In genomic region chr13:37830256-37830655, GRCm38 (mm10) we compare ENCODE assay signal across 14 mouse cellular contexts. TPM values are rescaled to one million over a fixed set of nuclear protein-coding genes. Genes with fewer than 3 reads are reported as not detected.
A peak's percentile ranks its signal among the peaks of the same experiment; 100 is the strongest.
DNase-seq lines count a peak whose midpoint lies in the region; ATAC-seq and TF ChIP-seq lines count a peak whose summit lies in the region.
"Had no signal": no experiment of that assay in that cellular context is flagged by ENCODE, and none has a peak within 500 bp of the region (broad histone marks: within the 10 kb centered on the region; RNA-seq: fewer than 3 reads in every experiment).

No protein-coding gene starts in this region.

- no peak for ATAC-seq in embryonic facial prominence, embryonic 13.5 days (ENCODE audit: insufficient number of reproducible peaks, insufficient read depth, low FRiP score, low TSS enrichment, low read depth)
- ATAC-seq in heart, postnatal 0 days (ENCODE audit: insufficient read depth, low read depth): no peak
- ATAC-seq in lung, postnatal 0 days: no peak
- ATAC-seq: forebrain, embryonic 16.5 days; inflammation-experienced regulatory T-cells, adult 6 months; midbrain, embryonic 15.5 days had no signal

- no peak for DNase-seq in embryonic facial prominence, embryonic 10.5 days (ENCODE audit: low spot score)
- DNase-seq in heart, postnatal 0 days (ENCODE audit: low spot score): no peak
- no peak for DNase-seq in heart, adult 18-20 months
- DNase-seq in lung, postnatal 0 days (ENCODE audit: low spot score): no peak
- no peak for DNase-seq in lung, postnatal 25 days (ENCODE audit: low spot score)
- DNase-seq in hindbrain, embryonic 10.5 days (ENCODE audit: low spot score): no peak
- DNase-seq: cerebellum, adult 9-11 months; spleen, adult 18-20 months; thymus, postnatal 36 days had no signal

- no peak overlapping the region for H3K9ac ChIP-seq in embryonic facial prominence, embryonic 13.5 days
- H3K9ac ChIP-seq in heart, postnatal 0 days (replicated peaks; ENCODE audit: low read depth, low read length): no peak overlapping the region
- H3K9ac ChIP-seq in lung, postnatal 0 days (replicated peaks; ENCODE audit: low read depth): no peak overlapping the region
- H3K9ac ChIP-seq: midbrain, embryonic 15.5 days had no signal

- no peaks in the 10 kb centered on the region for H3K27me3 ChIP-seq in embryonic facial prominence, embryonic 13.5 days
- H3K27me3 ChIP-seq in embryonic facial prominence, embryonic 10.5 days (replicated peaks; ENCODE audit: low read depth, poor library complexity, severe bottlenecking): peaks cover 21% of the 10 kb centered on the region
- no peaks in the 10 kb centered on the region for H3K27me3 ChIP-seq in heart, postnatal 0 days (ENCODE audit: control insufficient read depth, insufficient read depth, low read length)
- H3K27me3 ChIP-seq in lung, postnatal 0 days (replicated peaks; ENCODE audit: insufficient read depth, low read length): no peaks in the 10 kb centered on the region
- H3K27me3 ChIP-seq in hindbrain, embryonic 10.5 days (ENCODE audit: insufficient read depth, poor library complexity, severe bottlenecking): peaks cover 38% of the 10 kb centered on the region

- TF ChIP-seq CTCF in heart, postnatal 0 days (IDR thresholded peaks at IDR 0.05; ENCODE audit: low read depth): no peak
- TF ChIP-seq CTCF in lung, postnatal 0 days (IDR thresholded peaks at IDR 0.05): no peak

- WGBS in embryonic facial prominence, embryonic 13.5 days: 62% methylated on average over 2 of the region's 2 CpGs
- WGBS in embryonic facial prominence, embryonic 10.5 days: 40% methylated on average over 2 of the region's 2 CpGs
- WGBS in heart, postnatal 0 days: 65% methylated on average over 2 of the region's 2 CpGs
- 67% methylated on average over 2 of the region's 2 CpGs for WGBS in lung, postnatal 0 days
- 37% methylated on average over 2 of the region's 2 CpGs for WGBS in hindbrain, embryonic 10.5 days

- no peaks in the 10 kb centered on the region for H3K36me3 ChIP-seq in embryonic facial prominence, embryonic 13.5 days
- H3K36me3 ChIP-seq in embryonic facial prominence, embryonic 10.5 days (replicated peaks): no peaks in the 10 kb centered on the region
- no peaks in the 10 kb centered on the region for H3K36me3 ChIP-seq in heart, postnatal 0 days (replicated peaks; ENCODE audit: control insufficient read depth, insufficient read depth, low read length)
- no peaks in the 10 kb centered on the region for H3K36me3 ChIP-seq in lung, postnatal 0 days (ENCODE audit: insufficient read depth, low read length)
- H3K36me3 ChIP-seq in hindbrain, embryonic 10.5 days: no peaks in the 10 kb centered on the region
- H3K36me3 ChIP-seq: midbrain, embryonic 15.5 days had no signal

- peaks cover 63% of the 10 kb centered on the region for H3K4me1 ChIP-seq in embryonic facial prominence, embryonic 13.5 days
- H3K4me1 ChIP-seq in embryonic facial prominence, embryonic 10.5 days: peaks cover 71% of the 10 kb centered on the region
- peaks cover 61% of the 10 kb centered on the region for H3K4me1 ChIP-seq in heart, postnatal 0 days (ENCODE audit: control insufficient read depth, insufficient read depth)
- peaks cover 34% of the 10 kb centered on the region; the same call in 1 of the 2 replicates for H3K4me1 ChIP-seq in lung, postnatal 0 days (ENCODE audit: insufficient read depth, low read depth, low read length)
- peaks cover 71% of the 10 kb centered on the region for H3K4me1 ChIP-seq in hindbrain, embryonic 10.5 days (replicated peaks)

- H3K27ac ChIP-seq in embryonic facial prominence, embryonic 13.5 days: 0 out of 2 replicates have a peak overlapping the region, but pooled peaks have one; percentile 51
- no peak overlapping the region for H3K27ac ChIP-seq in embryonic facial prominence, embryonic 10.5 days (replicated peaks)
- H3K27ac ChIP-seq in heart, postnatal 0 days (ENCODE audit: low read depth): peak overlapping the region; percentile 53; the same call in 1 of the 2 replicates
- H3K27ac ChIP-seq in lung, postnatal 0 days (ENCODE audit: low read length): 0 out of 2 replicates have a peak overlapping the region, but pooled peaks have one; percentile 43
- H3K27ac ChIP-seq in hindbrain, embryonic 10.5 days: no peak overlapping the region
- H3K27ac ChIP-seq: midbrain, embryonic 15.5 days had no signal

- H3K4me3 ChIP-seq in embryonic facial prominence, embryonic 13.5 days: no peak overlapping the region
- H3K4me3 ChIP-seq in embryonic facial prominence, embryonic 10.5 days: no peak overlapping the region
- no peak overlapping the region for H3K4me3 ChIP-seq in heart, postnatal 0 days (ENCODE audit: low read depth, low read length)
- no peak overlapping the region for H3K4me3 ChIP-seq in lung, postnatal 0 days (ENCODE audit: low read depth, low read length)
- no peak overlapping the region for H3K4me3 ChIP-seq in hindbrain, embryonic 10.5 days
- H3K4me3 ChIP-seq: erythroblast, embryonic 14.5 days; midbrain, embryonic 15.5 days had no signal

- H3K4me2 ChIP-seq in embryonic facial prominence, embryonic 13.5 days: no peak overlapping the region
- H3K4me2 ChIP-seq in heart, postnatal 0 days (ENCODE audit: low read depth, low read length): no peak overlapping the region
- H3K4me2 ChIP-seq in lung, postnatal 0 days (replicated peaks; ENCODE audit: low read depth, low read length): no peak overlapping the region
- H3K4me2 ChIP-seq: midbrain, embryonic 15.5 days had no signal

- no peaks in the 10 kb centered on the region for H3K9me3 ChIP-seq in embryonic facial prominence, embryonic 13.5 days
- no peaks in the 10 kb centered on the region for H3K9me3 ChIP-seq in embryonic facial prominence, embryonic 10.5 days
- H3K9me3 ChIP-seq in heart, postnatal 0 days (replicated peaks; ENCODE audit: control insufficient read depth, low read length): no peaks in the 10 kb centered on the region
- no peaks in the 10 kb centered on the region for H3K9me3 ChIP-seq in lung, postnatal 0 days (ENCODE audit: low read length)
- no peaks in the 10 kb centered on the region for H3K9me3 ChIP-seq in hindbrain, embryonic 10.5 days
- H3K9me3 ChIP-seq: midbrain, embryonic 15.5 days had no signal

- no peak for TF ChIP-seq EP300 in heart, postnatal 0 days (IDR thresholded peaks at IDR 0.05; ENCODE audit: low read depth)
- TF ChIP-seq EP300 in lung, postnatal 0 days (IDR thresholded peaks at IDR 0.05): no peak

RNA-seq across cellular contexts. Expression of gene Rreb1, which starts 52.1 kb away (rescaled TPM):
- 13.2 and 15.0 TPM in 2 replicates for polyA plus RNA-seq in embryonic facial prominence, embryonic 13.5 days (2015; fragmentation: Nextera tagmentation; extraction: Ambion mirVana)
- polyA plus RNA-seq in embryonic facial prominence, embryonic 10.5 days (2016; fragmentation: Nextera tagmentation; extraction: Ambion mirVana): 6.0 and 6.4 TPM in 2 replicates
- total RNA-seq in heart, postnatal 0 days (2014; rRNA removed; ENCODE audit: low replicate concordance): 18.2 and 21.2 TPM in 2 replicates
- 6.7 and 8.7 TPM in 2 replicates for polyA plus RNA-seq in heart, postnatal 0 days (2015; fragmentation: Nextera tagmentation; extraction: Ambion mirVana)
- 10 to 100 TPM; 34.0 to 34.4 TPM for total RNA-seq in heart, adult 18-20 months (2021)
- polyA plus RNA-seq in lung, postnatal 0 days (2015; fragmentation: Nextera tagmentation; extraction: Ambion mirVana): 10.0 and 11.2 TPM in 2 replicates
- 6.5 and 7.7 TPM in 2 replicates for polyA plus RNA-seq in hindbrain, embryonic 10.5 days (2016; fragmentation: Nextera tagmentation; extraction: Ambion mirVana)

Comparison
In these comparisons a context has a peak if more than half of its experiments do, and no peak if none do; other contexts are left out.
1. H3K27ac ChIP-seq: peak in embryonic facial prominence, embryonic 13.5 days (single experiment), heart, postnatal 0 days (single experiment) and lung, postnatal 0 days (single experiment); none in embryonic facial prominence, embryonic 10.5 days (single experiment) and hindbrain, embryonic 10.5 days (single experiment).